Mouse (Mus musculus) liver, postnatal 0 days (tissue): ENCODE results near the gene Zbtb20.

Experiments used
- CTCF ChIP-seq: sonication (generic); IDR thresholded peaks from 2 replicates; pipeline ENCODE4 v1.5.1; 2016; ENCODE audit warnings: antibody characterized with exemption, low read depth
- EP300 ChIP-seq: IDR thresholded peaks from 2 replicates; pipeline ENCODE4 v1.6.1; 2016; ENCODE audit warnings: antibody characterized with exemption, low read depth, mild to moderate bottlenecking

- TF ChIP-seq CTCF = no peak
- no peak for TF ChIP-seq EP300
Measured at GRCm38 (mm10) chr16:43586859-43587429, 711.3 kb downstream of the Zbtb20 start.
